ENCODE assay signal across 7 mouse cellular contexts in the genomic region with DNA sequence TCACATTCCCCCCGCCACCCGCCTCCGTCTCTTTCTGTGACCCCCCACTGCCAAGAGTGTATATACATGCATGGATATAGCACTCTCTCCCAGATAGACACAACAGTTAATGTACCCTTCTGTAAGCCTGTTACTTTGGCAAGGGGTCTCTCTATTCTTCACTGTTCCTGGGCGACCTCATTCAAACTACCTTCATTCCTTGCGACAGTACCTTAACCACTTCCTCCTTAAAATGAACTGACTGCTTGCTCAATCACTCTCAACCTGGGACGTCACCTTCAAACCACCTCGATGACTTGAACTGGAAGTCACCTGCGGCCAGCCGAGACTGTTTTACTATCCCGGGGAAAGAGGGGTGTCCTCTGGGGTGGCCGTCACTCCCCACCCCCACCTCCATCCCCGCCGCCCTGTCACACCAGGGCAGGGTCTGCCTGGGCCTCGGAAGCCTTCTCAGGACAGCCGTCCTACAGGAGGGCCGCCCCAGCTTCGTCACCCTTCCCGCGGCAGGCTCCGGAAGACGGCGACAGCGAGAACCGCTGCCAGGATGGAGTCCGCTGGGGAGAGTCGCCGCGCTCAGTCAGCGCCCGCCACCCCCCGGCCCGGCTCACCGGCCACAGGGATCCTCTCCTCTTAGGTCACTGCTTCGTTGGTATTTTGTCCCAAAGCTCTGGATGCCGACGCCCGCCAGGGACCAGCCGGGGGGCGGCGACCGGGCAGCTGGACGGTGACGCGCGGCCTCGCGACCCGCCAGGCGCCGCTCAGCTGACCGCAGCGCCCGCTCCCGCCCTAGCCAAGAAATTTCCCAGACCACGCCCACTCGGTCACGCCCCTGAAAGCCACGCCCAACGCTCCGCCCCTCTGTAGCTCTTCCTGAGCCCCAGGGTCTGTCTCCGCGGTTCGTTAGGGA. TPM values are rescaled to one million over a fixed set of nuclear protein-coding genes. Genes with fewer than 3 reads are reported as not detected.
DNase-seq lines count a peak whose midpoint lies in the region; ATAC-seq lines count a peak whose summit lies in the region.

A gene (minus strand): TSS at position 753 of the 907 bp plus-strand sequence.

- H3K36me3 ChIP-seq in embryonic facial prominence, embryonic 11.5 days (replicated peaks; ENCODE audit: control insufficient read depth, insufficient read depth, low read depth, low read length), result no peaks in the 10 kb centered on the region
- H3K36me3 ChIP-seq in limb, embryonic 10.5 days, result no peaks in the 10 kb centered on the region
- H3K36me3 ChIP-seq in midbrain, embryonic 12.5 days, result no peaks in the 10 kb centered on the region

- 2% methylated on average over 63 of the region's 63 CpGs for WGBS in embryonic facial prominence, embryonic 11.5 days
- 1% methylated on average over 63 of the region's 63 CpGs for WGBS in limb, embryonic 10.5 days
- WGBS in midbrain, embryonic 12.5 days, result 2% methylated on average over 63 of the region's 63 CpGs

- H3K4me1 ChIP-seq in embryonic facial prominence, embryonic 11.5 days (ENCODE audit: control insufficient read depth, insufficient read depth, low read length), result no peaks in the 10 kb centered on the region
- H3K4me1 ChIP-seq in limb, embryonic 10.5 days, result peaks cover 24% of the 10 kb centered on the region
- H3K4me1 ChIP-seq in midbrain, embryonic 12.5 days, result peaks cover 13% of the 10 kb centered on the region

- peak within 1 kb of the TSS; percentile 94 for H3K4me2 ChIP-seq in embryonic facial prominence, embryonic 11.5 days (ENCODE audit: low read depth, low read length)
- H3K4me2 ChIP-seq in midbrain, embryonic 12.5 days (replicated peaks), result peak within 1 kb of the TSS; percentile 90

- no peak within 1 kb of the TSS for H3K27ac ChIP-seq in embryonic facial prominence, embryonic 11.5 days (replicated peaks; ENCODE audit: low read depth, low read length)
- H3K27ac ChIP-seq in limb, embryonic 10.5 days, result peak within 1 kb of the TSS; percentile 78
- no peak within 1 kb of the TSS for H3K27ac ChIP-seq in midbrain, embryonic 12.5 days (replicated peaks)

- ATAC-seq in embryonic facial prominence, embryonic 11.5 days (replicated peaks; ENCODE audit: insufficient number of reproducible peaks, low FRiP score, low TSS enrichment, low read depth), result peak; percentile 77
- peak; percentile 93 for ATAC-seq in midbrain, embryonic 12.5 days (ENCODE audit: low FRiP score, low read depth)

- DNase-seq in adrenal gland, postnatal 14 days, result peak; percentile 95
- DNase-seq in embryonic facial prominence, embryonic 11.5 days (ENCODE audit: low spot score), result peak; percentile 88
- peak; percentile 98 for DNase-seq in heart, adult 11 months
- peak; percentile 92 for DNase-seq in kidney, adult 18-20 months
- DNase-seq in limb, embryonic 10.5 days (ENCODE audit: low spot score), result peak; percentile 94
- DNase-seq in skeletal muscle tissue, adult 2 months (ENCODE audit: low read depth, low spot score), result peak; percentile 82

- 0 out of 2 replicates have a peak, but pooled peaks cover 2% of the 10 kb centered on the region for H3K27me3 ChIP-seq in embryonic facial prominence, embryonic 11.5 days (ENCODE audit: control insufficient read depth, insufficient read depth, low read length)
- peaks cover 9% of the 10 kb centered on the region; the same call in 1 of the 2 replicates for H3K27me3 ChIP-seq in limb, embryonic 10.5 days (ENCODE audit: low read depth, poor library complexity, severe bottlenecking)
- H3K27me3 ChIP-seq in midbrain, embryonic 12.5 days, result peaks cover 23% of the 10 kb centered on the region

- H3K9ac ChIP-seq in embryonic facial prominence, embryonic 11.5 days (replicated peaks; ENCODE audit: low read length), result peak within 1 kb of the TSS; percentile 58
- peak within 1 kb of the TSS; percentile 57 for H3K9ac ChIP-seq in midbrain, embryonic 12.5 days (replicated peaks)

- H3K4me3 ChIP-seq in embryonic facial prominence, embryonic 11.5 days (ENCODE audit: low read depth, low read length), result peak within 1 kb of the TSS; percentile 48
- peak within 1 kb of the TSS; percentile 72 for H3K4me3 ChIP-seq in limb, embryonic 10.5 days
- peak within 1 kb of the TSS; percentile 61 for H3K4me3 ChIP-seq in midbrain, embryonic 12.5 days

- no peaks in the 10 kb centered on the region for H3K9me3 ChIP-seq in embryonic facial prominence, embryonic 11.5 days (replicated peaks; ENCODE audit: control insufficient read depth, low read length)
- H3K9me3 ChIP-seq in limb, embryonic 10.5 days (replicated peaks), result no peaks in the 10 kb centered on the region
- H3K9me3 ChIP-seq in midbrain, embryonic 12.5 days, result no peaks in the 10 kb centered on the region

RNA-seq across cellular contexts. Expression of the gene that starts here (rescaled TPM):
- 77.7 and 81.5 TPM in 2 replicates for total RNA-seq in adrenal gland, postnatal 14 days (2021)
- 4.8 and 6.2 TPM in 2 replicates for polyA plus RNA-seq in embryonic facial prominence, embryonic 11.5 days (2014; fragmentation: Nextera tagmentation; extraction: Ambion mirVana)
- polyA plus RNA-seq in limb, embryonic 10.5 days (2016; fragmentation: Nextera tagmentation; extraction: Ambion mirVana), result 7.1 and 7.8 TPM in 2 replicates
- polyA plus RNA-seq in midbrain, embryonic 12.5 days (2016; fragmentation: Nextera tagmentation; extraction: Ambion mirVana), result 3.3 and 4.2 TPM in 2 replicates
